Mouse (Mus musculus): Measurements from ENCODE around the gene Ctxn1. TPM values are rescaled to one million over a fixed set of nuclear protein-coding genes. Genes with fewer than 3 reads are reported as not detected.

Ctxn1 gene
- total RNA-seq, 4 experiments from 2014 or later = 0.24 to 0.56 (median 0.27) TPM; not detected in 1

GRCm38 (mm10) chr8:4214006-4214980, 44.8 kb downstream of the Ctxn1 start:
- no peak for DNase-seq (ENCODE audit: low spot score in 2 of 2)

DNA sequence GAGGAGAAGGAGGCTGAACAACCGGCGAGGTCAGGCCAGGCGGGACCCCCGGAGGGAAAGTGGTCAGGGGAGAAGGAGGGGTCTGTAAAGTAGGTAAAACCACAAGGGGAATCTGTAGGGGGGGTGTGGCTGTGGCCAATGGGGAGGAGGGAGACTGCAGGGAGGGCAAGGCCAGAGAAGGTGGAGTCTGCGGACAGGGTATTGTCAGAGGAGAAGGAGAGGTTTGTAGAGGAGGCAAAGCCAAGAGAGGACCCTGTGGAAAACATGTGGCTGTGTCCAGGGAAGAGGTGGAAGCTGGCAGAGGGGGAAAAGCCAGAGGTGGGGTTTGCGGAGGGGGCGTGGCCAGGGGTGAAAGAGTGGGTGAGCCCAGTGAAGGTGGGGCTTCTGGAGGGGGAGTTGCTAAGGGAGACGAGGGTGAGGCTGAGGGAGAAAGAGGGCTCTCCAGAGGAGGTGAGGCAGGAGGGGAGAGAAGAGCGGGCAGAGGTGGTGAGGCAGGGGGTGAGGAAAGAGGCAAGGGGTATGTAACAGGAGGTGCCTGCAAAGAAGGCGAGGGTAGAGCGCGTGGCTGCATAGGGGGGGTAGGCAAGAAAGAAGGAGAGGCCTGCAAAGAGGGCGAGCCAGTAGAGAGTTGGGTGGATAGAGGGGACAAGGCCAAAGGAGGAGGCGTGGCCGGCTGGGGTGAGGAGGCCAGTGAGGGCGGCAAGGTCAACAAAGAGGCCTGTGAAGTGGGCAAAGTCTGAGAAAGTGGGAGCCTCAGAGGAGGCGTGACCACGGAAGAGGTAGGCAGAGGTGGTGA, 45.7 kb downstream of the Ctxn1 start:
- no peak for DNase-seq (ENCODE audit: low spot score in 2 of 2)

GRCm38 (mm10) chr8:4212809-4213209, 46.3 kb downstream of the Ctxn1 start:
- DNase-seq (ENCODE audit: low spot score in 2 of 2) = no peak

DNA sequence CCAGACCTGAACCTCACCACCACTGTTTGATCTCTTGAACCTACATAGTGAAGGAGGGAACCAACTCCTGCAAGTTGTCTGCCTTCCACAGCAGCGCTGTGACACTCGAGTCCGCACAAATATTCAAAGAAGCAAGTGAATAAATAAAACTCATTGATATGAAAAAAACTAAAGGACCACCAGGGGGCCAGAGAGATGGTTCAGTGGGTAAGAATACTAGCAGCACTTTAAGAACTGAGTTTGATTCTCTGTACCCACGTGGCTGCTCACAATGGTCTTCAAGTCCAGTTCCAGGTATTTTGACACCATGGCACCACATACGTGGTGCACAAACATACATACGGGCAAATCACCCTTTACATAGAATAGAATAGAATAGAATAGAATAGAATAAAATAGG, 48.0 kb downstream of the Ctxn1 start:
- DNase-seq (ENCODE audit: low spot score in 2 of 2) = no peak

Other genes starting within 250 kb of the Ctxn1 start
- gene Cd209f, start 153.4 kb downstream of the Ctxn1 start, total RNA-seq (2022) = 1 to 10 TPM in 2 of 4 experiments, under 1 TPM in 2; 0.73 to 1.5 (median 1.1) TPM
- under 1 TPM in 3 of 4 experiments, not detected in 1; 0.36 to 0.83 (median 0.39) TPM for gene Cd209g, start 125.2 kb downstream of the Ctxn1 start, total RNA-seq (2022)
- gene Evi5l, start 92.7 kb downstream of the Ctxn1 start, total RNA-seq (2022) = 10 to 100 TPM; 15.1 to 16.9 (median 16.2) TPM
- not detected for gene Prr36, start 41.8 kb downstream of the Ctxn1 start, total RNA-seq (2022)
- under 1 TPM in 1 of 4 experiments, not detected in 3; 0.08 TPM for gene Lrrc8e, start 32.4 kb downstream of the Ctxn1 start, total RNA-seq (2022)
- 10 to 100 TPM; 73.5 to 86.8 (median 77.5) TPM for gene Map2k7, start 20.5 kb downstream of the Ctxn1 start, total RNA-seq (2022)
- not detected for gene Gm49320, start 20.4 kb downstream of the Ctxn1 start, total RNA-seq (2022)
- gene Tgfbr3l, start 11.1 kb downstream of the Ctxn1 start, total RNA-seq (2022) = 1 to 10 TPM in 3 of 4 experiments, under 1 TPM in 1; 0.82 to 3.6 (median 1.7) TPM
- gene Snapc2, start 6.2 kb downstream of the Ctxn1 start, total RNA-seq (2022) = 10 to 100 TPM; 10.5 to 11.7 (median 11.5) TPM
- 10 to 100 TPM; 53.9 to 58.7 (median 54.8) TPM for gene Timm44, start 16.6 kb upstream of the Ctxn1 start, total RNA-seq (2022)
- gene Ccl25, start 65.9 kb upstream of the Ctxn1 start, total RNA-seq (2022) = 10 to 100 TPM in 2 of 4 experiments, 1 to 10 TPM in 2; 6.1 to 12.3 (median 10.1) TPM
- gene Elavl1, start 66.1 kb upstream of the Ctxn1 start, total RNA-seq (2022) = 10 to 100 TPM; 39.7 to 49.1 (median 44.2) TPM
- gene Cers4, start 233.8 kb upstream of the Ctxn1 start, total RNA-seq (2022) = 1 to 10 TPM; 1.8 to 4.3 (median 2.5) TPM